Mouse (Mus musculus): ENCODE measurements around the gene Pced1a.

DNA sequence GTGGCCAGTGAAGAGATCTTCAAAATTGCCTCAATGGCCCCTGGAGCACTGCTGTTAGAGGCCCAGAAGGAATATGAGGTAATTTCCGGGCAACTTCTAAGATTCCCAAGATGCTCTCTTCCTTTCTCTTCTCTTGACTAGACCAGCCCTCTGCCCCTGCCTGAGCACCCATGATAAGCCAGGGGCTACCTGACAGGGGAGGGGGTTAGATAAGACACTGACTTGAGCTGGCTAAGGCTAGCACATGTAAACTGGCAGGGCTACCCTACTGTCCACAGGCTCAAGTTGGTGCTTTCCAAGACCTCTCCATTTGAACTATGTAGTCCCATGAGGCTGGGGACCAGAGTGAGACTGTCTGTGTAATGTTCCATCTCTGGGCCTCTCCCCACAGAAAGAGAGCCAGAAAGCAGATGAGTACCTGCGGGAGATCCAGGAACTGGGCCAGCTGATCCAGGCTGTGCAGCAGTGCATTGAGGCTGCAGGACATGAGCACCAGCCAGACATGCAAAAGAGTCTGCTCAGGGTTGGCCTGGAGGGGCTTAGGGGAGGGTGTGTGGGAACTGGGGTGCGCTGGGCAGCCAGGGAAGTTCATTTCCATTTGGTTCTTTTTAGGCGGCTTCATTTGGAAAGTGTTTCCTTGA, 15.5 kb upstream of the Pced1a start:
- TF ChIP-seq CTCF (conservative IDR thresholded peaks at IDR 0.05 in 1 of 2, IDR thresholded peaks at IDR 0.05 in 1 of 2; ENCODE audit: low read depth in 2 of 2, low read length in 2 of 2) (no peak), USF2 (conservative IDR thresholded peaks at IDR 0.05; ENCODE audit: low read depth, low read length) (no peak), MAZ (IDR thresholded peaks at IDR 0.05; ENCODE audit: low read depth, low read length) (no peak), SMC3 (IDR thresholded peaks at IDR 0.05; ENCODE audit: low read depth, low read length) (no peak), ZKSCAN1 (IDR thresholded peaks at IDR 0.05; ENCODE audit: borderline replicate concordance, low read depth, low read length) (no peak), EP300 (IDR thresholded peaks at IDR 0.05; ENCODE audit: low read length) (no peak), POLR2A (IDR thresholded peaks at IDR 0.05; ENCODE audit: low read depth, low read length) (no peak), NELFE (IDR thresholded peaks at IDR 0.05; ENCODE audit: low read depth, low read length) (no peak), PAX5 (IDR thresholded peaks at IDR 0.05; ENCODE audit: low read length) (no peak)
